Mouse (Mus musculus) ES-E14 (cell line): ENCODE results near the gene Socs2.

Experiments used
- CHD2 ChIP-seq: IDR thresholded peaks from 2 replicates; pipeline ENCODE4 v1.6.1; 2014; ENCODE audit warnings: mild to moderate bottlenecking, low read depth, low read length, inconsistent platforms
- HCFC1 ChIP-seq: IDR thresholded peaks from 2 replicates; pipeline ENCODE4 v1.6.1; 2012; ENCODE audit warnings: low read length, inconsistent platforms, borderline replicate concordance; ENCODE audit not compliant: insufficient read depth
- MAFK ChIP-seq: IDR thresholded peaks from 2 replicates; pipeline ENCODE4 v1.6.1; 2014; ENCODE audit warnings: mild to moderate bottlenecking, low read depth, low read length, inconsistent platforms; ENCODE audit not compliant: insufficient read depth
- ZC3H11A ChIP-seq: IDR thresholded peaks from 2 replicates; pipeline ENCODE4 v1.6.1; 2012; ENCODE audit warnings: low read depth, mild to moderate bottlenecking, inconsistent platforms, low read length, borderline replicate concordance
- ZNF384 ChIP-seq: IDR thresholded peaks from 2 replicates; pipeline ENCODE4 v1.6.1; 2012; ENCODE audit warnings: low read depth, low read length, inconsistent platforms

- no peak for TF ChIP-seq ZC3H11A
- no peak for TF ChIP-seq HCFC1
- TF ChIP-seq ZNF384, result no peak
- no peak for TF ChIP-seq MAFK
- TF ChIP-seq CHD2, result no peak
Observed at GRCm38 (mm10) chr10:95445104-95446056, 28.4 kb upstream of the Socs2 start.
